Mouse (Mus musculus) left cerebral cortex, postnatal 36 days (tissue): ENCODE measurements around the gene Cdkn2aipnl. TPM values are rescaled to one million over a fixed set of nuclear protein-coding genes. Genes with fewer than 3 reads are reported as not detected.

Source experiments
- DNase-seq, 2 experiments: peaks; one replicate each; pipeline ENCODE4 v3.0.0; 2021 to 2022; ENCODE audit warnings: low spot score in 2 of 2, mixed read lengths in 1 of 2
- intact Hi-C: fragments of 180-260 bp; cut with DNase I; formaldehyde crosslinking; loops from one replicate; pipeline ENCODE4 v1.15.1; 2025
- total RNA-seq, 2 experiments: library from RNA; stranded (reverse); gene quantifications; 2 replicates each; pipeline ENCODE4 v1.2.3; 2021

The Cdkn2aipnl gene
- total RNA-seq, 2 experiments from 2014 or later = 32.1 to 36.4 TPM

- intact Hi-C loops = loop anchor here (2.0 to 10.0 kb wide), 3 partner anchors 96 to 343 kb away; partner anchors contain the start of genes Jade2 and Ppp2ca
- no peak for DNase-seq
These were observed 33.9 kb downstream of the Cdkn2aipnl start for GRCm38 (mm10) chr11:52001341-52001740.

GRCm38 (mm10) chr11:52001861-52002260, 34.4 kb downstream of the Cdkn2aipnl start:
- intact Hi-C loops = loop anchor here (2.0 to 10.0 kb wide), 3 partner anchors 95 to 343 kb away; partner anchors contain the start of genes Jade2 and Ppp2ca
- DNase-seq = no peak

GRCm38 (mm10) chr11:52002842-52003504, 35.5 kb downstream of the Cdkn2aipnl start:
- intact Hi-C loops = loop anchor here (5.0 to 10.0 kb wide), 2 partner anchors 94 to 342 kb away; partner anchors contain the start of gene Ppp2ca
- no peak for DNase-seq

GRCm38 (mm10) chr11:52003505-52003771, 36.0 kb downstream of the Cdkn2aipnl start:
- intact Hi-C loops = loop anchor here (5.0 to 10.0 kb wide), 2 partner anchors 94 to 341 kb away; partner anchors contain the start of gene Ppp2ca
- DNase-seq = no peak

GRCm38 (mm10) chr11:52003772-52004528, 36.5 kb downstream of the Cdkn2aipnl start, which contains the start of gene Cdkl3:
Gene Cdkl3, plus strand, starts transcription at chr11:52004221.
- intact Hi-C loops = loop anchor here (5.0 to 10.0 kb wide), 2 partner anchors 93 to 341 kb away; partner anchors contain the start of gene Ppp2ca
- peak; percentile 88 for DNase-seq

GRCm38 (mm10) chr11:52005586-52005985, 38.1 kb downstream of the Cdkn2aipnl start:
- intact Hi-C loops = loop anchor here (10.0 kb wide), 1 partner anchor 339 kb away; no protein-coding TSS in a partner anchor
- no peak for DNase-seq

- no peak for DNase-seq
- intact Hi-C loops = no loop called here
These were observed 43.5 kb downstream of the Cdkn2aipnl start for GRCm38 (mm10) chr11:52011011-52011410.

GRCm38 (mm10) chr11:52011541-52011940, 44.1 kb downstream of the Cdkn2aipnl start:
- DNase-seq = no peak
- intact Hi-C loops = no loop called here

GRCm38 (mm10) chr11:52018217-52018616, 50.8 kb downstream of the Cdkn2aipnl start:
- peak in 1 of 2 experiments; percentile 19 for DNase-seq
- intact Hi-C loops = no loop called here

Other genes with a start within 250 kb of the Cdkn2aipnl start
- gene Sec24a, start 204.0 kb upstream of the Cdkn2aipnl start, total RNA-seq = 10 to 100 TPM; 16.7 to 19.4 TPM
- 10 to 100 TPM; 63.1 to 65.0 TPM for gene Sar1b, start 204.0 kb upstream of the Cdkn2aipnl start, total RNA-seq
- gene Jade2, start 110.0 kb upstream of the Cdkn2aipnl start, total RNA-seq = 10 to 100 TPM; 34.0 to 39.7 TPM
- 100 to 1,000 TPM; 172 to 199 TPM for gene Ube2b, start 33.1 kb downstream of the Cdkn2aipnl start, total RNA-seq
- 10 to 100 TPM; 15.9 to 17.0 TPM for gene Cdkl3, start 36.6 kb downstream of the Cdkn2aipnl start, total RNA-seq
- gene Ppp2ca, start 131.0 kb downstream of the Cdkn2aipnl start, total RNA-seq = 100 to 1,000 TPM; 116 to 120 TPM
- gene Olfr1373, start 177.9 kb downstream of the Cdkn2aipnl start, total RNA-seq = not detected
- gene Olfr1371, start 246.3 kb downstream of the Cdkn2aipnl start, total RNA-seq = not detected